Mouse (Mus musculus) bone marrow macrophage, adult 2 months (primary cell): ENCODE results near the gene Sf3b6.

Experiments
- CTCF ChIP-seq: IDR thresholded peaks from 2 replicates; pipeline ENCODE4 v1.5.1; 2012; ENCODE audit warnings: low read depth, mild to moderate bottlenecking, low read length, moderate library complexity
- POLR2A ChIP-seq: IDR thresholded peaks from 2 replicates; pipeline ENCODE4 v1.6.1; 2012; ENCODE audit warnings: mild to moderate bottlenecking, low read depth, low read length, borderline replicate concordance

GRCm38 (mm10) chr12:4842890-4843597 lies 25.7 kb downstream of the Sf3b6 start, which contains the start of gene Wdcp:
- TF ChIP-seq CTCF (no peak), POLR2A (no peak)
